Mouse (Mus musculus) ES-E14 (cell line): ENCODE measurements around the gene Foxp4.

Experiments used
- HCFC1 ChIP-seq: IDR thresholded peaks from 2 replicates; pipeline ENCODE4 v1.6.1; 2012; ENCODE audit warnings: low read length, inconsistent platforms, borderline replicate concordance; ENCODE audit not compliant: insufficient read depth
- MAFK ChIP-seq: IDR thresholded peaks from 2 replicates; pipeline ENCODE4 v1.6.1; 2014; ENCODE audit warnings: mild to moderate bottlenecking, low read depth, low read length, inconsistent platforms; ENCODE audit not compliant: insufficient read depth
- ZC3H11A ChIP-seq: IDR thresholded peaks from 2 replicates; pipeline ENCODE4 v1.6.1; 2012; ENCODE audit warnings: low read depth, mild to moderate bottlenecking, inconsistent platforms, low read length, borderline replicate concordance
- ZNF384 ChIP-seq: IDR thresholded peaks from 2 replicates; pipeline ENCODE4 v1.6.1; 2012; ENCODE audit warnings: low read depth, low read length, inconsistent platforms

DNA sequence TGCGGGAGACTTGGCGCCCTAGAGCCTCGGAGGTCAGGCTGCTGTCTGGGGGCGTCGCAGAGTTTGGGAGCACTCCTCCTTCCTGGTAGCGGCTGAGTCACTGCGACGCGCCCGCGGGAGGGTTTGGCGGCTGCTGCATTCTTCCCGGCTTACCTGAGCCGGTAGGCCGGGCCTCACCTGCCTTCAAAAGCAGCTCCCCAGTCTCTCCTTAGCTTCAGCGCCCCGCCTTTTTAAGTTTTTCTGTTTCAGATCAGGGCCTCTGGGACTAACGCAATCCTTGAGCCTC, 90.0 kb downstream of the Foxp4 start, which contains the start of gene Mdfi:
- no peak for TF ChIP-seq HCFC1
- TF ChIP-seq ZNF384, result no peak
- TF ChIP-seq MAFK, result no peak
- no peak for TF ChIP-seq ZC3H11A
